Mouse (Mus musculus) thymus, adult 2 months (tissue): Measurements from ENCODE around the gene Mylk3.

Source experiments
- CTCF ChIP-seq: fragments of 200-500 bp; IDR thresholded peaks from 2 replicates; pipeline ENCODE4 v1.5.1; 2012; ENCODE audit warnings: mild to moderate bottlenecking, control low read depth, low read length, moderate library complexity, borderline replicate concordance; ENCODE audit not compliant: control insufficient read depth, poor library complexity, insufficient read depth; ENCODE audit errors: extremely low read depth
- POLR2A ChIP-seq: fragments of 200-500 bp; IDR thresholded peaks from 2 replicates; pipeline ENCODE4 v1.6.1; 2012; ENCODE audit warnings: mild to moderate bottlenecking, low read length, control low read depth, moderate library complexity; ENCODE audit not compliant: control insufficient read depth, poor library complexity, insufficient read depth; ENCODE audit errors: extremely low read depth

GRCm38 (mm10) chr8:85337681-85338080 lies 48.5 kb downstream of the Mylk3 start:
- TF ChIP-seq CTCF (no peak), POLR2A (no peak)
